Mouse (Mus musculus) forebrain, embryonic 16.5 days (tissue): ENCODE measurements around the gene Wdhd1. TPM values are rescaled to one million over a fixed set of nuclear protein-coding genes. Genes with fewer than 3 reads are reported as not detected.

ENCODE experiments used
- ATAC-seq: fragments of 200-750 bp; cut with Nextera tagmentation; 2 replicates; pipeline ENCODE4 v1.8.0; 2017; ENCODE audit warnings: mild to moderate bottlenecking, moderate library complexity
- H3K27ac ChIP-seq: fragments of 300-500 bp; sonication (generic); 2 replicates; pipeline ENCODE4 v1.5.1; 2014; ENCODE audit warnings: low read length, control low read depth
- H3K27me3 ChIP-seq: fragments of 300-500 bp; sonication (generic); replicated peaks from 2 replicates; pipeline ENCODE4 v1.6.1; 2014; ENCODE audit warnings: low read length; ENCODE audit not compliant: control insufficient read depth, insufficient read depth
- H3K36me3 ChIP-seq: fragments of 300-500 bp; sonication (generic); 2 replicates; pipeline ENCODE4 v1.6.1; 2014; ENCODE audit not compliant: control insufficient read depth, insufficient read depth
- H3K4me1 ChIP-seq: fragments of 300-500 bp; sonication (generic); replicated peaks from 2 replicates; pipeline ENCODE4 v1.6.1; 2014; ENCODE audit warnings: low read length; ENCODE audit not compliant: control insufficient read depth, insufficient read depth
- H3K4me2 ChIP-seq: fragments of 300-500 bp; sonication (generic); 2 replicates; pipeline ENCODE4 v1.6.1; 2014; ENCODE audit warnings: mild to moderate bottlenecking, low read length, control low read depth
- H3K4me3 ChIP-seq: fragments of 300-500 bp; sonication (generic); replicated peaks from 2 replicates; pipeline ENCODE4 v1.5.1; 2014; ENCODE audit warnings: mild to moderate bottlenecking, low read length, control low read depth
- H3K9ac ChIP-seq: fragments of 300-500 bp; sonication (generic); replicated peaks from 2 replicates; pipeline ENCODE4 v1.6.1; 2014; ENCODE audit warnings: low read depth, low read length, control low read depth
- H3K9me3 ChIP-seq: fragments of 300-500 bp; sonication (generic); 2 replicates; pipeline ENCODE4 v1.6.1; 2016; ENCODE audit warnings: low read length; ENCODE audit not compliant: control insufficient read depth
- WGBS: fragments of 180-500 bp; shearing (Covaris S2); extraction: QIAGEN DNeasy Blood & Tissue Kit; methylation state at CpG from one replicate; pipeline ENCODE4 v1.1.7; 2014; 5-methylcytosine and 5-hydroxymethylcytosine counted together
- polyA plus RNA-seq: library from polyadenylated mRNA; unstranded; fragments of >200 nt; fragmentation: Nextera tagmentation; extraction: Ambion mirVana; gene quantifications from 2 replicates; pipeline ENCODE4 v1.2.1, GENCODE M21; 2015

The Wdhd1 gene
- polyA plus RNA-seq, 1 experiment from 2014 or later: 16.1 TPM

DNA sequence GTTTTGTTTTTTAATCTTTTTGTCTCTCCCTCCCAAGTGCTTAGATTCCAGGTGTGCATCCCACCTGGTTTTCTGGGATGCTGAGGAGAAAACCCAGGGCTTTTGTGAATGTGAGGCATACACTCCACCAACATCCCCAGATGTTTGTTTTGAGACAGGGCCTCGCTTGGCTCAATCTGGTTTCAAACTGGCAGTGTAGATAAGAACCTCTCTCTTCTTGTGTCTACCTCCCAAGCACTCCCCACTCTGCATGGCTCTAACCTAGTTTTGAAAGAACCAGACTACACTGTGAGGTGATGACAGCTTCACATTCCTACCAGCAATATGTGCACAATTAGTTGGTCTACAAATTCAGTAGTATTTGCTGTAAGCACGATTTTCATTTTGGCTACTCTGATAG lies 43.1 kb downstream of the Wdhd1 start:
- Histone ChIP-seq H3K4me2 (no peak overlapping the region), H3K27ac (no peak overlapping the region), H3K4me1 (no peaks in the 10 kb centered on the region), H3K27me3 (no peaks in the 10 kb centered on the region), H3K4me3 (no peak overlapping the region), H3K9me3 (peaks cover 3% of the 10 kb centered on the region), H3K9ac (no peak overlapping the region), H3K36me3 (no peaks in the 10 kb centered on the region)
- 76% methylated on average over 2 of the region's 2 CpGs for WGBS
- no peak for ATAC-seq

DNA sequence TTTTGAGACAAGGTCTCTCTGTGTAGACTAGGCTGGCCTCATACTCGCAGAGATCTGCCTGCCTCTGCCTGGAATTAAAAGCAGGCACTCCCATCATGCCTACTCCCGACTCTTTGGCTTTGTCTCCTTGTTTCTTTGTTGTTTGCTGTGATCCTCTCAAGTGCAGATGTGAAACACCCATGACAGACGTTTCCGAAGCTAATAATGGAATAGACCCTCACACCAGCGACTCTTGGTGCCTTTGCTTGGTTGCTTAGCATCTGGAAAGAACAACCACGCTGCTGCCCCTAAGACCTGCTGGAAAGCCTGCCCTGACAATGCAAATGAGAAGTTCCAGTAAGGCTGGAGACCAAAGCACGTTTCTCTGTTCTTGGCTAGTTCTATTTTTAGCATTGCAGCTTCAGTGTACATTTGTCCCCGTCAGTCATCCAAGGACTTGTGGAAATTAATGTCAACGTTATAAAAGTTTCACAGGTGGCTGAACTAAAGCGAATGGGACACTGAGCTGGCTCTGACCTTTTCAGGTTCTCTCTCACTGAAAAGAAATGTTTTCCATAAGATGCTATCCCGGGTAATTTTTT lies 46.8 kb downstream of the Wdhd1 start:
- no peaks in the 10 kb centered on the region for H3K27me3 ChIP-seq
- ATAC-seq: no peak
- no peak overlapping the region for H3K9ac ChIP-seq
- WGBS: 82% methylated on average over 11 of the region's 11 CpGs
- H3K4me1 ChIP-seq: no peaks in the 10 kb centered on the region
- H3K4me3 ChIP-seq: no peak overlapping the region
- no peak overlapping the region for H3K27ac ChIP-seq
- H3K9me3 ChIP-seq: peaks cover 1% of the 10 kb centered on the region; the same call in 1 of the 2 replicates
- H3K4me2 ChIP-seq: no peak overlapping the region
- H3K36me3 ChIP-seq: no peaks in the 10 kb centered on the region

DNA sequence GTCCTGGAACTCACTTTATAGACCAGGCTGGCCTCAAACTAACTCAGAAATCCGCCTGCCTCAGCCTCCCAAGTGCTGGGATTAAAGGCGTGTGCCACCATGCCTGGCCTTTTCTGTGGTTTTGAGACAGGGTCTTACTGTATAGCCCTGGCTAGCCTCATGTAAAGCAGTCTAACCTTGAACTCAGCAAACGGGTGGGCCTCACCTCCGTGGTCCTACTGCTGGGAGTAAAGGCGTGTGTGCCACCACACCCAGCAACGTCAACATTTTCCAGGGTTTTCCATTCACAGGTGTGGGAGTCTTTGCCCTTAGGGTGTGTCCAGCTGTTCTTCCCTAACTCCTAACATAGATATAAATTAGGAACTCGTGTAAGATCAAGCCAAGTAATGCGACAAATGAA lies 50.7 kb downstream of the Wdhd1 start:
- Histone ChIP-seq H3K4me3 (no peak overlapping the region), H3K27ac (no peak overlapping the region), H3K4me2 (no peak overlapping the region), H3K9me3 (no peaks in the 10 kb centered on the region), H3K9ac (no peak overlapping the region), H3K27me3 (no peaks in the 10 kb centered on the region), H3K4me1 (no peaks in the 10 kb centered on the region), H3K36me3 (no peaks in the 10 kb centered on the region)
- ATAC-seq: no peak
- WGBS: 91% methylated on average over 8 of the region's 8 CpGs

DNA sequence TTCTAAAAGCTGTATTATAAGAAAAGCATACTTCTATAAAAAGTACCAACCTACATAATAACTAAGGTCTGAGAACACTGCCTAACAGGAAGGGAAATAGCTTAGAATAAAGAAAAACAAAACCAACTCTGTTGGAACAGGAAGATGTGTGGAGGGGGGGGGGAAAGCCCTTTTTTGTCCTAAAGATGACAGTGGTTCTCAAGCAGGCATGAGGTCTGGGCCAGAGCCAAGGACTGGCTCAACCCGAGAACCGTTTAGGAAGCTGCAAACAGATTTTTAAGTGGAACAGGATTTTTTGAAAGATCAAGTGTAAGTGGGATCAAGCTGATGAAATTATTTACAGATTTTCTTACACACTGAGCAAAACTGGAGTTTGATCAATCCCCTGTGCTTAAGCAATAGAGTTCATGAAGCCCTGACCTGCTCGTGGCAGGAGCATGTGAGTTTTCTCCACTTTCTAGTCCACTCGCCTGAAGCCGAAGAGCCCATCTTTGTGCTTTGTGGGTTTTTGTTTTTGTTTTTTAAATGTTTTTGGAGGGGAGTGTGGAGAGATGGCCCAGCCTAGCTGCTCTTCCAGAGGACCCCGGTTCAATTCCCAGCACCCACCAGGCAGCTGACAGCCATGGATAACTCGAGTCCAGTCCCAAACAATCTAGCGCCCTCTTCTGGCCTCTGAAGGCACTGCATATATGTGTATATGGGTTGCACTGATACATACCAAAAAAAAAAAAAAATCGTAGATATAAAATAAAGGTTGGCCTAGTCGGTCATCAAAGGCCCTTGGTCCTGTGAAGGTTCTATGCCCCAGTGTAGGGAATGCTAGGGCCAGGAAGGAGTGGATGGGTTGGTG lies 52.0 kb downstream of the Wdhd1 start:
- no peaks in the 10 kb centered on the region for H3K27me3 ChIP-seq
- no peak overlapping the region for H3K9ac ChIP-seq
- H3K4me3 ChIP-seq: no peak overlapping the region
- H3K4me2 ChIP-seq: no peak overlapping the region
- no peaks in the 10 kb centered on the region for H3K36me3 ChIP-seq
- no peak overlapping the region for H3K27ac ChIP-seq
- H3K9me3 ChIP-seq: no peaks in the 10 kb centered on the region
- ATAC-seq: no peak
- 78% methylated on average over 10 of the region's 10 CpGs for WGBS
- no peaks in the 10 kb centered on the region for H3K4me1 ChIP-seq

DNA sequence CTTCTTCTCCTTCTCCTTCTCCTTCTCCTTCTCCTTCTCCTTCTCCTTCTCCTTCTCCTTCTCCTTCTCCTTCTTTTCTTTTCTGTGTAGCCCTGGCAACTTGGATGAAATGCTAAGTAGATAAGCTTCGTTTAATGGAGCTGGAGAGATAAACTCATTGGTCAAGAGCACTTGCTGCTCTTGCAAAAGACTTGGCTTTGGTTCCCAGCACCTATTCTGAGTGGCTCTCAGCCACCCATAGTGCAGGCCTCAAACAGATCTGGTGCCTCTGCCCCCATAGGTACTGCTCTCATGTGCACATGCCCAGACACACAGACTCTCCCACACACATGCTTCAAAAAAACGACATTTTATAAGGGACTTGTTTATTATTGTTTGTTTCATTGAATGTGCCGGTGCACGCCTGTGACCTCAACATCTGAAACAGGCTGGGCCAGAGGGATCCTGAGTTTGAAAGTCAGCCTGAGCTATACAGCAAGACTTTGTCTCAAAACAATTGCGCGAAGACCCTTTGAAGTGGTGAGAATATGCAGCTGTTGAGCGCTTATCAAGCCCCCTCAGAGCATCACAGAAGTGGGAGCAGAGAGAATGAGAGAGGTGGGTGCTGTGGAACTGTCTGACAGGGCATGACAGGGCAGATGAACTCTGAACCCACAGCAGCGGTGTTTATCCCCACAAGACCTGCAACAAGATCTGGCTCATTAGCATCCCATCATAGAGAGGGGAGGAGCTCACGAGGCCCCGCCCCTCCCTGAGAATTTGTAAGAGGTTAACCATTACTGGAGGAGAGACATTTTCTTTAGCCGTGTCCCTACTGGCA lies 53.8 kb downstream of the Wdhd1 start:
- Histone ChIP-seq H3K9me3 (no peaks in the 10 kb centered on the region), H3K27ac (no peak overlapping the region), H3K4me2 (no peak overlapping the region), H3K4me1 (no peaks in the 10 kb centered on the region), H3K4me3 (no peak overlapping the region), H3K36me3 (no peaks in the 10 kb centered on the region), H3K9ac (no peak overlapping the region), H3K27me3 (no peaks in the 10 kb centered on the region)
- WGBS: 85% methylated on average over 11 of the region's 11 CpGs
- no peak for ATAC-seq

DNA sequence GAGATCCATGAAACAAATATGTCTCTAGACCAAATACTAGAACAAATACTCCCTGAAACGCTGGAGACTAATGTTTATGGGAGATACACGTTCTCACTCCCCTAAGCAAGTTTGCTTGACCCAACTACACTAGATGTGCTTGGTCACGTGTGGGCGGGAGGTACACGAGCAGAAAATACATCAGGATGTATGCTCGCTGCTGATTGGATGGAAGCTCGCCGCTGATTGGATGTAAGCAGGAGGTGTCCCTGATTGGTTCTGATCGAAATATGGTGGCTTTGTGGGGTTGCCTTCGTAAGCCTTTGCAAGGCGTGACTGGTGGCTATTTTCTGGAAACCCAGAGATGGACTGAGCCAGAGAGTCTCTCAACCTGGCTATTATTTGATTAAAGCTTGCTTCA lies 55.1 kb downstream of the Wdhd1 start:
- H3K27me3 ChIP-seq: no peaks in the 10 kb centered on the region
- ATAC-seq: no peak
- H3K36me3 ChIP-seq: no peaks in the 10 kb centered on the region
- H3K4me2 ChIP-seq: no peak overlapping the region
- H3K4me3 ChIP-seq: no peak overlapping the region
- H3K9ac ChIP-seq: no peak overlapping the region
- WGBS: 87% methylated on average over 11 of the region's 11 CpGs
- H3K4me1 ChIP-seq: no peaks in the 10 kb centered on the region
- no peak overlapping the region for H3K27ac ChIP-seq
- no peaks in the 10 kb centered on the region for H3K9me3 ChIP-seq

DNA sequence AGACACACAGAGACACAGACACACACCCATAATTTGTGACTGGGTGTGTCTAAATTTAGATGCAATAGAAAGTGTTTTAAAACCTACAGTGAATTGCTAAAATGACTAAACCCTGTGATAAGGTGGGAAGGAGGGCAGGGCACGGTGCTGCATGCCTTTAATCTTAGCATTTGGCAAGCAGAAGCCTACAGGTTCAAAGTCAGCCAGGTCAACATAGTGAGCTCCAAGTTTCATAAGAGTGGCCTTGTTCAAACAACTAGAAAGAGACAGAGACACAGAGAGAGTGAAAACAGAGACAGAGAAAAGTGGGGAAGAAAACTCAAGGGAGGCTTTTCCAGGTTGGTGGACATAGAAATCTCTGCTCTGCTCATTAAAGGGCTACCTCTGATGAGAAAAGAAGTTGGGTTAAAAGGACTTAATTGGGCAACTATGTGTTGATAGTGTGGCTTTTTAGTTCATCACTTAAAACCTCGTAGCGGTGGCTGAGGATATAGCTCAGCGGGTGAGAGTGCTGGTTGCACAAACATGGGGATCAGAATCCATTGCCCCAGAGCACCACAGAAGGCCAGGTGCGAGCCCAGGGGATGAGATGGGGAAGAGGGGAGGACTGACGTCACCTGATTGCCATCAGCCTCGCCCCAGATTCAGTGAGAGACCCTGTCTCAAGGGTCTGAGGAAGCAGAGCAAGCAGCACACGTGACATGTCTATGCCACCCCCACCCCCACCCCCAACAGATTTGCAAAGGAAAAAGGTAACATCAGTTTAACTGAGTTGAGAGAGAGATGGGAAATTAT lies 56.2 kb downstream of the Wdhd1 start:
- no peak for ATAC-seq
- Histone ChIP-seq H3K27me3 (no peaks in the 10 kb centered on the region), H3K36me3 (no peaks in the 10 kb centered on the region), H3K9ac (no peak overlapping the region), H3K4me1 (no peaks in the 10 kb centered on the region), H3K9me3 (no peaks in the 10 kb centered on the region), H3K27ac (no peak overlapping the region), H3K4me3 (no peak overlapping the region), H3K4me2 (no peak overlapping the region)
- WGBS: 86% methylated on average over 8 of the region's 8 CpGs

DNA sequence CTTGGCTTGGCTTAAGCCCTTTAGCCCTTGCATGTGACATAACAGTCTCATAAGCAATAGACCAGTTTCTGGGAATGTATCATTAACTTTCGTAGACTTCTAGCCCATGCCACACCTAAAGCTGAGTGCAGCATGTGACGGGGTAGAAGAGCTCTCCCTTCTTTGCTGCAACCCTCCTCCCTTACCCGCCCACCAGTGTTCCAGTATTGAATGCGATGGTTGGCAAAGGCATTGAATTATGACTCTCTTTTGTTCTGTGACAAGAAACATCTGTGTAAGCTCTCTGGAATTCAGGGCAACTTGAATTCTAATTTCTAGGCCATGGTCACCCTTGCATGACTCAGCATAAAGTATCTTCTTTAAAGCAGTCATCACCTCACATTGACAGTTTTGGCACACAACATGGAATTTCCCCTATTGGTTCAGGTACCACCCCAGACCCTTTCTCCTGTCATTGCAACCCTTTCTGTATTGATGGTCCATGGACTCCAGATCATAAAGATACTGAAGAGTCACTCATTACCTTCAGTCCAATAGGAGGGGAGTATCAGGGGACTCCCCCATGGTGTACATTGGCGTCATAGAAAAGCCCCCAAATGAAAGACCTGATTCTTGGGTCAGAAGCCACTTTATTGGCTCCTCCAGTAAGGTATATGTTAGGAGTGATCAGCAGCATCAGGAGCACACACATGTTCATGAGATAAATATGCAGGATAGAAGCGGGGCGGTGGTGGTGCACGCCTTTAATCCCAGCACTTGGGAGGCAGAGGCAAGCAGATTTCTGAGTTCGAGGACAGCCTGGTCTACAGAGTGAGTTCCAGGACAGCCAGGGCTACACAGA lies 57.7 kb downstream of the Wdhd1 start:
- Histone ChIP-seq H3K9ac (no peak overlapping the region), H3K36me3 (no peaks in the 10 kb centered on the region), H3K9me3 (no peaks in the 10 kb centered on the region), H3K27me3 (no peaks in the 10 kb centered on the region), H3K4me3 (no peak overlapping the region), H3K27ac (no peak overlapping the region), H3K4me1 (no peaks in the 10 kb centered on the region), H3K4me2 (no peak overlapping the region)
- 88% methylated on average over 9 of the region's 9 CpGs for WGBS
- ATAC-seq: no peak
